Mouse (Mus musculus) liver, embryonic 12.5 days (tissue): ENCODE results near the gene Tifa. TPM values are rescaled to one million over a fixed set of nuclear protein-coding genes. Genes with fewer than 3 reads are reported as not detected.
A peak's percentile ranks its signal among the peaks of the same experiment; 100 is the strongest.

Source experiments
- ATAC-seq: fragments of 200-750 bp; cut with Nextera tagmentation; 2 replicates; pipeline ENCODE4 v1.8.0; 2017; ENCODE audit warnings: moderate number of reproducible peaks, mild to moderate bottlenecking, moderate library complexity
- H3K27ac ChIP-seq: fragments of 300-500 bp; sonication (generic); 2 replicates; pipeline ENCODE4 v1.5.1; 2016; ENCODE audit warnings: mild to moderate bottlenecking
- H3K27me3 ChIP-seq: fragments of 300-500 bp; sonication (generic); replicated peaks from 2 replicates; pipeline ENCODE4 v1.6.1; 2016; ENCODE audit warnings: mild to moderate bottlenecking, moderate library complexity
- H3K36me3 ChIP-seq: fragments of 300-500 bp; sonication (generic); 2 replicates; pipeline ENCODE4 v1.6.1; 2016; ENCODE audit warnings: mild to moderate bottlenecking, moderate library complexity
- H3K4me1 ChIP-seq: fragments of 300-500 bp; sonication (generic); 2 replicates; pipeline ENCODE4 v1.6.1; 2016
- H3K4me2 ChIP-seq: fragments of 300-500 bp; sonication (generic); 2 replicates; pipeline ENCODE4 v1.6.1; 2016; ENCODE audit warnings: mild to moderate bottlenecking, moderate library complexity
- H3K4me3 ChIP-seq: fragments of 300-500 bp; sonication (generic); 2 replicates; pipeline ENCODE4 v1.5.1; 2016; ENCODE audit warnings: mild to moderate bottlenecking, moderate library complexity
- H3K9ac ChIP-seq: fragments of 300-500 bp; sonication (generic); 2 replicates; pipeline ENCODE4 v1.6.1; 2016; ENCODE audit warnings: mild to moderate bottlenecking, moderate library complexity
- H3K9me3 ChIP-seq: fragments of 300-500 bp; sonication (generic); replicated peaks from 2 replicates; pipeline ENCODE4 v1.6.1; 2016; ENCODE audit warnings: mild to moderate bottlenecking, moderate library complexity
- WGBS: fragments of 180-500 bp; shearing (Covaris S2); methylation state at CpG from one replicate; pipeline ENCODE4 v1.1.7; 2016; ENCODE audit not compliant: insufficient replicate concordance; 5-methylcytosine and 5-hydroxymethylcytosine counted together
- polyA plus RNA-seq: library from polyadenylated mRNA; unstranded; fragments of >200 nt; fragmentation: Nextera tagmentation; extraction: Ambion mirVana; gene quantifications from 2 replicates; pipeline ENCODE4 v1.2.1, GENCODE M21; 2016

Tifa gene
- 12.8 and 13.7 TPM in 2 replicates for polyA plus RNA-seq

GRCm38 (mm10) chr3:127789500-127790191 is at the start of gene Tifa:
TSS of gene Tifa (plus strand) at chr3:127789805.
- ATAC-seq = peak; percentile 38
- Histone ChIP-seq H3K9me3 (no peaks in the 10 kb centered on the region), H3K4me1 (peaks cover 43% of the 10 kb centered on the region), H3K4me2 (peak within 1 kb of the TSS; percentile 94), H3K36me3 (peaks cover 12% of the 10 kb centered on the region), H3K9ac (peak within 1 kb of the TSS; percentile 86), H3K27me3 (no peaks in the 10 kb centered on the region; the same call in 1 of the 2 replicates), H3K4me3 (peak within 1 kb of the TSS; percentile 72), H3K27ac (peak within 1 kb of the TSS; percentile 92)
- WGBS = 2% methylated on average over 40 of the region's 44 CpGs

GRCm38 (mm10) chr3:127741473-127741872 is 48.1 kb upstream of the Tifa start:
- Histone ChIP-seq H3K9ac (no peak overlapping the region), H3K27ac (no peak overlapping the region), H3K27me3 (peaks cover 16% of the 10 kb centered on the region), H3K4me3 (no peak overlapping the region), H3K36me3 (no peaks in the 10 kb centered on the region), H3K4me2 (no peak overlapping the region), H3K9me3 (no peaks in the 10 kb centered on the region; the same call in 1 of the 2 replicates), H3K4me1 (no peaks in the 10 kb centered on the region)
- no peak for ATAC-seq
- WGBS = 82% methylated on average over 3 of the region's 3 CpGs

- H3K9ac ChIP-seq = no peak overlapping the region
- H3K4me3 ChIP-seq = no peak overlapping the region
- no peak overlapping the region for H3K4me2 ChIP-seq
- peaks cover 37% of the 10 kb centered on the region for H3K27me3 ChIP-seq
- 73% methylated on average over 13 of the region's 14 CpGs for WGBS
- no peak overlapping the region for H3K27ac ChIP-seq
- no peaks in the 10 kb centered on the region for H3K4me1 ChIP-seq
- no peaks in the 10 kb centered on the region; the same call in 1 of the 2 replicates for H3K9me3 ChIP-seq
- ATAC-seq = no peak
- no peaks in the 10 kb centered on the region for H3K36me3 ChIP-seq
Observed at GRCm38 (mm10) chr3:127743614-127744365, 45.8 kb upstream of the Tifa start.

GRCm38 (mm10) chr3:127745504-127745903 is 44.1 kb upstream of the Tifa start:
- H3K9me3 ChIP-seq = no peaks in the 10 kb centered on the region; the same call in 1 of the 2 replicates
- H3K4me3 ChIP-seq = no peak overlapping the region
- H3K9ac ChIP-seq = no peak overlapping the region
- H3K4me1 ChIP-seq = no peaks in the 10 kb centered on the region
- ATAC-seq = no peak
- H3K4me2 ChIP-seq = no peak overlapping the region
- H3K27me3 ChIP-seq = peaks cover 51% of the 10 kb centered on the region
- no peaks in the 10 kb centered on the region for H3K36me3 ChIP-seq
- WGBS = 35% methylated on average over 6 of the region's 6 CpGs
- H3K27ac ChIP-seq = no peak overlapping the region

- ATAC-seq = no peak
- Histone ChIP-seq H3K4me3 (no peak overlapping the region), H3K4me1 (no peaks in the 10 kb centered on the region), H3K27ac (no peak overlapping the region), H3K27me3 (peaks cover 55% of the 10 kb centered on the region), H3K36me3 (no peaks in the 10 kb centered on the region), H3K9ac (no peak overlapping the region), H3K4me2 (no peak overlapping the region), H3K9me3 (no peaks in the 10 kb centered on the region; the same call in 1 of the 2 replicates)
- 25% methylated on average over 16 of the region's 16 CpGs for WGBS
Observed at GRCm38 (mm10) chr3:127745911-127746640, 43.5 kb upstream of the Tifa start.

- H3K4me3 ChIP-seq = no peak overlapping the region
- 47% methylated on average over 4 of the region's 4 CpGs for WGBS
- no peak overlapping the region for H3K27ac ChIP-seq
- no peaks in the 10 kb centered on the region for H3K9me3 ChIP-seq
- peaks cover 58% of the 10 kb centered on the region for H3K27me3 ChIP-seq
- no peak overlapping the region for H3K4me2 ChIP-seq
- no peak for ATAC-seq
- no peaks in the 10 kb centered on the region for H3K36me3 ChIP-seq
- no peaks in the 10 kb centered on the region for H3K4me1 ChIP-seq
- H3K9ac ChIP-seq = no peak overlapping the region
Observed at GRCm38 (mm10) chr3:127748644-127749043, 41.0 kb upstream of the Tifa start.

- Histone ChIP-seq H3K9ac (no peak overlapping the region), H3K4me3 (no peak overlapping the region), H3K36me3 (no peaks in the 10 kb centered on the region), H3K27ac (no peak overlapping the region), H3K27me3 (peaks cover 61% of the 10 kb centered on the region), H3K4me1 (no peaks in the 10 kb centered on the region), H3K4me2 (no peak overlapping the region), H3K9me3 (no peaks in the 10 kb centered on the region)
- no peak for ATAC-seq
- 38% methylated on average over 9 of the region's 9 CpGs for WGBS
Observed at GRCm38 (mm10) chr3:127749266-127749665, 40.3 kb upstream of the Tifa start.

GRCm38 (mm10) chr3:127749981-127750562 is 39.5 kb upstream of the Tifa start:
- Histone ChIP-seq H3K4me1 (no peaks in the 10 kb centered on the region), H3K27ac (no peak overlapping the region), H3K27me3 (peaks cover 65% of the 10 kb centered on the region), H3K36me3 (no peaks in the 10 kb centered on the region), H3K4me2 (no peak overlapping the region), H3K9me3 (no peaks in the 10 kb centered on the region), H3K9ac (no peak overlapping the region), H3K4me3 (no peak overlapping the region)
- ATAC-seq = no peak
- 31% methylated on average over 12 of the region's 12 CpGs for WGBS

- Histone ChIP-seq H3K27ac (no peak overlapping the region), H3K4me2 (no peak overlapping the region), H3K9me3 (no peaks in the 10 kb centered on the region), H3K36me3 (no peaks in the 10 kb centered on the region), H3K9ac (no peak overlapping the region), H3K4me1 (peaks cover 12% of the 10 kb centered on the region; the same call in 1 of the 2 replicates), H3K27me3 (peaks cover 16% of the 10 kb centered on the region), H3K4me3 (no peak overlapping the region)
- ATAC-seq = no peak
- 65% methylated on average over 6 of the region's 6 CpGs for WGBS
Observed at GRCm38 (mm10) chr3:127756458-127756857, 33.1 kb upstream of the Tifa start.

GRCm38 (mm10) chr3:127757886-127758301 is 31.7 kb upstream of the Tifa start:
- peak; percentile 80 for ATAC-seq
- H3K36me3 ChIP-seq = no peaks in the 10 kb centered on the region
- H3K4me1 ChIP-seq = peaks cover 12% of the 10 kb centered on the region; the same call in 1 of the 2 replicates
- H3K9me3 ChIP-seq = no peaks in the 10 kb centered on the region
- H3K27ac ChIP-seq = no peak overlapping the region
- H3K27me3 ChIP-seq = peaks cover 16% of the 10 kb centered on the region
- no peak overlapping the region for H3K4me2 ChIP-seq
- H3K9ac ChIP-seq = no peak overlapping the region
- no peak overlapping the region for H3K4me3 ChIP-seq

- no peak for ATAC-seq
- Histone ChIP-seq H3K4me3 (no peak overlapping the region), H3K4me1 (peaks cover 12% of the 10 kb centered on the region; the same call in 1 of the 2 replicates), H3K9me3 (no peaks in the 10 kb centered on the region), H3K27ac (no peak overlapping the region), H3K36me3 (no peaks in the 10 kb centered on the region), H3K4me2 (no peak overlapping the region), H3K27me3 (peaks cover 16% of the 10 kb centered on the region), H3K9ac (no peak overlapping the region)
- 60% methylated on average over 4 of the region's 4 CpGs for WGBS
Observed at GRCm38 (mm10) chr3:127758806-127759205, 30.8 kb upstream of the Tifa start.
